Mouse (Mus musculus): ENCODE measurements around the gene St7l. TPM values are rescaled to one million over a fixed set of nuclear protein-coding genes. Genes with fewer than 3 reads are reported as not detected.

The St7l gene
- 15.8 and 16.4 TPM in 2 replicates for polyA plus RNA-seq (2015; fragmentation: Nextera tagmentation; extraction: Ambion mirVana)

GRCm38 (mm10) chr3:104863786-104864650 lies at the start of gene St7l, which contains the start of gene Capza1:
TSS of gene St7l (plus strand) at chr3:104864005.
TSS of gene Capza1 (minus strand) at chr3:104864505.
- peaks cover 30% of the 10 kb centered on the region for H3K4me1 ChIP-seq (ENCODE audit: insufficient read depth)
- H3K27me3 ChIP-seq (ENCODE audit: insufficient read depth, low read length), result no peaks in the 10 kb centered on the region
- peak; percentile 91 for DNase-seq
- H3K9me3 ChIP-seq (ENCODE audit: low read length), result no peaks in the 10 kb centered on the region
- ATAC-seq, result peak; percentile 94
- H3K27ac ChIP-seq (ENCODE audit: low read depth), result peak within 1 kb of the TSS; percentile 98
- peak within 1 kb of the TSS; percentile 79 for H3K4me3 ChIP-seq (ENCODE audit: low read depth, low read length)
- WGBS (ENCODE audit: insufficient replicate concordance), result under 1% methylated on average over 43 of the region's 43 CpGs
- peak within 1 kb of the TSS; percentile 89 for H3K9ac ChIP-seq (replicated peaks)
- no peaks in the 10 kb centered on the region for H3K36me3 ChIP-seq (replicated peaks; ENCODE audit: insufficient read depth, low read length)
- peak within 1 kb of the TSS; percentile 77 for H3K4me2 ChIP-seq (ENCODE audit: low read depth, low read length)
- TF ChIP-seq CTCF (IDR thresholded peaks at IDR 0.05; ENCODE audit: low read depth) (peak; percentile 20; the same call in 1 of the 2 replicates), EP300 (IDR thresholded peaks at IDR 0.05; ENCODE audit: low read depth) (0 out of 2 replicates have a peak, but pooled peaks have one; percentile 16)

GRCm38 (mm10) chr3:104814746-104815145 lies 49.1 kb upstream of the St7l start:
- WGBS (ENCODE audit: insufficient replicate concordance), result 93% methylated on average over 1 of the region's 1 CpGs
- Histone ChIP-seq H3K27ac (ENCODE audit: low read depth) (no peak overlapping the region), H3K4me3 (ENCODE audit: low read depth, low read length) (no peak overlapping the region), H3K4me2 (ENCODE audit: low read depth, low read length) (no peak overlapping the region), H3K9ac (replicated peaks) (no peak overlapping the region), H3K4me1 (ENCODE audit: insufficient read depth) (peaks cover 25% of the 10 kb centered on the region), H3K36me3 (replicated peaks; ENCODE audit: insufficient read depth, low read length) (no peaks in the 10 kb centered on the region), H3K9me3 (ENCODE audit: low read length) (no peaks in the 10 kb centered on the region), H3K27me3 (ENCODE audit: insufficient read depth, low read length) (no peaks in the 10 kb centered on the region)
- ATAC-seq, result no peak
- no peak for DNase-seq
- TF ChIP-seq CTCF (IDR thresholded peaks at IDR 0.05; ENCODE audit: low read depth), result no peak
- no peak for TF ChIP-seq EP300 (IDR thresholded peaks at IDR 0.05; ENCODE audit: low read depth)

GRCm38 (mm10) chr3:104815346-104815745 lies 48.5 kb upstream of the St7l start:
- Histone ChIP-seq H3K36me3 (replicated peaks; ENCODE audit: insufficient read depth, low read length) (no peaks in the 10 kb centered on the region; the same call in 1 of the 2 replicates), H3K4me2 (ENCODE audit: low read depth, low read length) (no peak overlapping the region), H3K4me1 (ENCODE audit: insufficient read depth) (peaks cover 25% of the 10 kb centered on the region), H3K27ac (ENCODE audit: low read depth) (no peak overlapping the region), H3K9ac (replicated peaks) (no peak overlapping the region), H3K9me3 (ENCODE audit: low read length) (no peaks in the 10 kb centered on the region), H3K27me3 (ENCODE audit: insufficient read depth, low read length) (no peaks in the 10 kb centered on the region), H3K4me3 (ENCODE audit: low read depth, low read length) (no peak overlapping the region)
- 81% methylated on average over 2 of the region's 2 CpGs for WGBS (ENCODE audit: insufficient replicate concordance)
- DNase-seq, result no peak
- TF ChIP-seq EP300 (IDR thresholded peaks at IDR 0.05; ENCODE audit: low read depth) (no peak), CTCF (IDR thresholded peaks at IDR 0.05; ENCODE audit: low read depth) (no peak)
- no peak for ATAC-seq

- Histone ChIP-seq H3K27me3 (ENCODE audit: insufficient read depth, low read length) (no peaks in the 10 kb centered on the region), H3K4me2 (ENCODE audit: low read depth, low read length) (peak overlapping the region; percentile 89), H3K36me3 (replicated peaks; ENCODE audit: insufficient read depth, low read length) (peaks cover 5% of the 10 kb centered on the region; the same call in 1 of the 2 replicates), H3K4me3 (ENCODE audit: low read depth, low read length) (no peak overlapping the region), H3K9ac (replicated peaks) (no peak overlapping the region), H3K4me1 (ENCODE audit: insufficient read depth) (peaks cover 25% of the 10 kb centered on the region), H3K9me3 (ENCODE audit: low read length) (no peaks in the 10 kb centered on the region), H3K27ac (ENCODE audit: low read depth) (0 out of 2 replicates have a peak overlapping the region, but pooled peaks have one; percentile 90)
- DNase-seq (no peak), ATAC-seq (no peak)
- WGBS (ENCODE audit: insufficient replicate concordance), result 88% methylated on average over 7 of the region's 7 CpGs
- TF ChIP-seq CTCF (IDR thresholded peaks at IDR 0.05; ENCODE audit: low read depth) (0 out of 2 replicates have a peak, but pooled peaks have one; percentile 11), EP300 (IDR thresholded peaks at IDR 0.05; ENCODE audit: low read depth) (no peak)
These were observed 47.7 kb upstream of the St7l start for GRCm38 (mm10) chr3:104816130-104816529.

GRCm38 (mm10) chr3:104817481-104817990 lies 46.3 kb upstream of the St7l start:
- H3K36me3 ChIP-seq (replicated peaks; ENCODE audit: insufficient read depth, low read length), result peaks cover 14% of the 10 kb centered on the region; the same call in 1 of the 2 replicates
- DNase-seq, result peak; percentile 69
- under 1% methylated on average over 39 of the region's 46 CpGs for WGBS (ENCODE audit: insufficient replicate concordance)

More at GRCm38 (mm10) chr3:104817481-104817990, 46.3 kb upstream of the St7l start:
- Histone ChIP-seq H3K9ac (replicated peaks) (peak overlapping the region; percentile 95), H3K27me3 (ENCODE audit: insufficient read depth, low read length) (no peaks in the 10 kb centered on the region), H3K4me2 (ENCODE audit: low read depth, low read length) (peak overlapping the region; percentile 89), H3K4me3 (ENCODE audit: low read depth, low read length) (peak overlapping the region; percentile 80), H3K27ac (ENCODE audit: low read depth) (peak overlapping the region; percentile 90), H3K9me3 (ENCODE audit: low read length) (no peaks in the 10 kb centered on the region), H3K4me1 (ENCODE audit: insufficient read depth) (peaks cover 19% of the 10 kb centered on the region)
- TF ChIP-seq CTCF (IDR thresholded peaks at IDR 0.05; ENCODE audit: low read depth), result peak; percentile 1; the same call in 1 of the 2 replicates
- no peak for TF ChIP-seq EP300 (IDR thresholded peaks at IDR 0.05; ENCODE audit: low read depth)
- ATAC-seq, result peak; percentile 36
